Mouse (Mus musculus): ENCODE results near the gene Vmn1r4. TPM values are rescaled to one million over a fixed set of nuclear protein-coding genes. Genes with fewer than 3 reads are reported as not detected.

Gene Vmn1r4
- not detected for polyA plus RNA-seq (2015; fragmentation: Illumina TruSeq; extraction: RNeasy Lipid Tissue Mini Kit (QIAGEN cat#74804); ENCODE audit: low read depth, low replicate concordance)

GRCm38 (mm10) chr6:56923726-56924707 lies at the start of gene Vmn1r4, which contains the start of gene Nt5c3:
Vmn1r4 (plus strand) TSS chr6:56924015.
Nt5c3 (minus strand) TSS chr6:56923932.

GRCm38 (mm10) chr6:56969973-56970372 lies 46.2 kb downstream of the Vmn1r4 start, which contains the start of gene Vmn1r5:
Vmn1r5 (plus strand) TSS chr6:56970273.

GRCm38 (mm10) chr6:56996943-56997342 lies 73.1 kb downstream of the Vmn1r4 start, which contains the start of gene Vmn1r6:
Vmn1r6 (plus strand) TSS chr6:56997243.

Other genes with a start within 250 kb of the Vmn1r4 start
- 24.2 TPM for gene Lsm5, start 219.3 kb upstream of the Vmn1r4 start, polyA plus RNA-seq (2015; fragmentation: Illumina TruSeq; extraction: RNeasy Lipid Tissue Mini Kit (QIAGEN cat#74804); ENCODE audit: low read depth, low replicate concordance)
- gene Avl9, start 209.1 kb upstream of the Vmn1r4 start, polyA plus RNA-seq (2015; fragmentation: Illumina TruSeq; extraction: RNeasy Lipid Tissue Mini Kit (QIAGEN cat#74804); ENCODE audit: low read depth, low replicate concordance): 26.7 TPM
- 40.1 TPM for gene Kbtbd2, start 126.2 kb upstream of the Vmn1r4 start, polyA plus RNA-seq (2015; fragmentation: Illumina TruSeq; extraction: RNeasy Lipid Tissue Mini Kit (QIAGEN cat#74804); ENCODE audit: low read depth, low replicate concordance)
- gene Fkbp9, start 92.0 kb upstream of the Vmn1r4 start, polyA plus RNA-seq (2015; fragmentation: Illumina TruSeq; extraction: RNeasy Lipid Tissue Mini Kit (QIAGEN cat#74804); ENCODE audit: low read depth, low replicate concordance): 28.8 TPM
- gene Nt5c3, start 83 bp upstream of the Vmn1r4 start, polyA plus RNA-seq (2015; fragmentation: Illumina TruSeq; extraction: RNeasy Lipid Tissue Mini Kit (QIAGEN cat#74804); ENCODE audit: low read depth, low replicate concordance): 97.9 TPM
- not detected for gene Vmn1r5, start 46.3 kb downstream of the Vmn1r4 start, polyA plus RNA-seq (2015; fragmentation: Illumina TruSeq; extraction: RNeasy Lipid Tissue Mini Kit (QIAGEN cat#74804); ENCODE audit: low read depth, low replicate concordance)
- gene Vmn1r6, start 73.2 kb downstream of the Vmn1r4 start, polyA plus RNA-seq (2015; fragmentation: Illumina TruSeq; extraction: RNeasy Lipid Tissue Mini Kit (QIAGEN cat#74804); ENCODE audit: low read depth, low replicate concordance): not detected
- gene Vmn1r7, start 101.3 kb downstream of the Vmn1r4 start, polyA plus RNA-seq (2015; fragmentation: Illumina TruSeq; extraction: RNeasy Lipid Tissue Mini Kit (QIAGEN cat#74804); ENCODE audit: low read depth, low replicate concordance): not detected
- not detected for gene Vmn1r8, start 108.3 kb downstream of the Vmn1r4 start, polyA plus RNA-seq (2015; fragmentation: Illumina TruSeq; extraction: RNeasy Lipid Tissue Mini Kit (QIAGEN cat#74804); ENCODE audit: low read depth, low replicate concordance)
- gene Vmn1r9, start 142.8 kb downstream of the Vmn1r4 start, polyA plus RNA-seq (2015; fragmentation: Illumina TruSeq; extraction: RNeasy Lipid Tissue Mini Kit (QIAGEN cat#74804); ENCODE audit: low read depth, low replicate concordance): not detected
- not detected for gene Vmn1r10, start 185.4 kb downstream of the Vmn1r4 start, polyA plus RNA-seq (2015; fragmentation: Illumina TruSeq; extraction: RNeasy Lipid Tissue Mini Kit (QIAGEN cat#74804); ENCODE audit: low read depth, low replicate concordance)
- not detected for gene Vmn1r11, start 209.4 kb downstream of the Vmn1r4 start, polyA plus RNA-seq (2015; fragmentation: Illumina TruSeq; extraction: RNeasy Lipid Tissue Mini Kit (QIAGEN cat#74804); ENCODE audit: low read depth, low replicate concordance)
- not detected for gene Vmn1r12, start 232.9 kb downstream of the Vmn1r4 start, polyA plus RNA-seq (2015; fragmentation: Illumina TruSeq; extraction: RNeasy Lipid Tissue Mini Kit (QIAGEN cat#74804); ENCODE audit: low read depth, low replicate concordance)

Data from brain, adult 10 weeks (tissue).